Mouse (Mus musculus) cerebellum, postnatal 36 days (tissue): ENCODE measurements around the gene Ston2.
A peak's percentile ranks its signal among the peaks of the same experiment; 100 is the strongest.
"Not testable (repeated sequence)": the region's sequence is repeated elsewhere in the genome, so short reads cannot be mapped to it uniquely, and the experiment has no call there.

Experiments
- DNase-seq, 2 experiments: peaks; one replicate each; pipeline ENCODE4 v3.0.0; 2021 to 2022; ENCODE audit warnings: mixed read lengths in 2 of 2

The Ston2 gene

GRCm38 (mm10) chr12:91789801-91790200 lies 1.6 kb upstream of the Ston2 start:
- DNase-seq: peak; percentile 36 to 62

GRCm38 (mm10) chr12:91788446-91788845 lies 259 bp upstream of the Ston2 start:
- not testable (repeated sequence) for DNase-seq

- DNase-seq: no peak
Observed at GRCm38 (mm10) chr12:91786355-91786754, 1.8 kb downstream of the Ston2 start.

DNA sequence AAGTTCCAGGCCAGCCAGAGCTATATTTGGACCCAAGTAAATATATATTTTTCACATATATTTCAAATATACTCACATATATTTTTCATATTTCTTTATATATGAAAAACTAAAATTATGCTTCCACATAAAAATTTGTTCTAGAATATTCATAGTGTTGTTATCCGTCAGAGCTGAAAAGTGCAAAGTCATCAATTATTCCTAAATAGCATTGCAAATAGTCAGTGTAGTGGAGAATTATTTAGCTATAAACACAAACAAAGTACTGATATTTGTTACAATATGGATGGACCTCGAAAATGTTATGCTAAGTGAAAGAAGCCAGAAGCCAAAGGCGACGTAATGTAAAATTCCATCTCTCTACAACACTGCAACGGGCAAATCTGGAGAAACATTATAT lies 6.8 kb downstream of the Ston2 start:
- no peak for DNase-seq

DNA sequence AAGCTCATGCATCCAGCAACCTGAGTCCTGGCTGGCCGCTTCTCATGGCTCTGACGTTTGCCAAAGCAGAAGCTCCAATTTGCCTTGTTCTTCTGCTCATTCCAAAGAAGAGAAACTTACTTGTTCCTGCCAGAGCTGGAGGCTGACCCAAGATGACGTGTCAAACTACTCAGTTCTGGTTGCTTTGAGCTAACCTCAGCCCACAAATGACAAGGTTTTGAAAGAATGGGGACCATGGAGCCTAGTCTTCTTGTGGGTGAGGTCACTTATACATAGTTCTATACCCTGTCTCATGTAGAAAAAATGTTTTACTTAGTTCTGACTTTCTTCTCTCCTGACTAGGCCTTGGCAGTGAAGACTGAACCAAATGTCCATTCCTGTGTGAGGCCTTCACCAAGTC lies 7.7 kb downstream of the Ston2 start:
- no peak for DNase-seq

DNA sequence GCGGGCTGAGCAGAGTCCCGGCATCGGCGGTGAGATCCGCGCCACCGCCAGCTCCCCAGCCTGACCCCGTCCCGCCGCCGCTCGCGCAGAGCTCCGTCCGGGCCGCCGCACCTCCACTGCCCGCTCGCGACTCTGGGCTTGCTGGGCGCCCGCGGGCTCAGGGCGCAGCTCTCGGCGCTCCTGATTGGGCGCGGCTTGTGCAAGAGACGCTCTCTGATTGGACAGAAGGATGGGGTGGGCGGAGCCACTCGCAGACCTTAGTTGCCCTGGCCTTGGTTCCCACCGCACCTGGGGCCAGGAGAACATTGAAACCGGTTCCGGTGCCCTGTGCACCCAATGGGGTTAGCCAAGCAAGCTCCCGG lies 9.2 kb downstream of the Ston2 start:
- peak; percentile 63 to 65 for DNase-seq

GRCm38 (mm10) chr12:91778211-91779003 lies 9.8 kb downstream of the Ston2 start:
- peak in 1 of 2 experiments; percentile 39 for DNase-seq

DNA sequence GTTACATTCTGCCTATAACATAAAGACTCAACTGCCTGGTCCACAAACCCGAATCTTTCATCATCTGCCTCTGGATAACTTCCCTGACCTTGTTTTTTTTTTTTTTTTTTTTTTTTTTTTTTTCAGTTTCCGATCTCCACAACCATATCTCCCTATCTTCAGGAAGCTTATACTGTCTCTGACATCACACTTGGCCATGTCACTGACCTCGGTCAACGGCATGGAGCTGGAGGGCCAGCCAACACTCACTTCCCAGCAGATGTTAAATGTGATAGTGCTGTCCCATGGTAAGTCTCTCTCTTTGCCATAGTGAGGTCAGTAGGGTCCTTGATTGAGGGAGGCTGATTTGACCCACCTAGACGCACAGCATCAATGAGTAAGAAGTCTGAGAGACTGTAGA lies 11.8 kb downstream of the Ston2 start:
- no peak for DNase-seq

DNA sequence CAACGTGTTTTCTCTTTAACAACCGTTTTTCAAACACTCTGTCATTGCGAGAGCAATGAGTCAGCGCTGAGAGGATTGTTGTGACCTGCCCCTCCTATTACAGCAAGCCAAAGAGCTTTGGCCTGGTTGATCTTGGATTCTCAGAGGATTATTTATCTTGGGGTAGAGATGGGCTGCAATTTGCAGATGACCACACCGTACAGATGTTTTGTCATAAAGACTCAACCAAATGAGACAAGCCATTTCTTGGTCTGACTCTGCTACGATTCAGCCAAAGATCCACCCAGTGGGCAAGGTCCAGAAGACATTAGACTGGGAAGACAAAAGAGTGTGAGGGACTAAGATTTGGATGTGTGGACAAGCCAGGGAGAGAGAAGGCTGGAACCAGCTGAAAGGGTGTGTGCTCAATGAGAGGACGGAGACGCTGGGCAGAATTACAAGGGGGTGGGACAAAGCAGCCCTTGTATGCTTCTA lies 13.3 kb downstream of the Ston2 start:
- DNase-seq: no peak

- no peak for DNase-seq
Observed at GRCm38 (mm10) chr12:91768871-91769270, 19.3 kb downstream of the Ston2 start.

GRCm38 (mm10) chr12:91768176-91768575 lies 20.0 kb downstream of the Ston2 start:
- DNase-seq: no peak

GRCm38 (mm10) chr12:91766338-91767107 lies 21.7 kb downstream of the Ston2 start:
- peak in 1 of 2 experiments; percentile 17 for DNase-seq

DNA sequence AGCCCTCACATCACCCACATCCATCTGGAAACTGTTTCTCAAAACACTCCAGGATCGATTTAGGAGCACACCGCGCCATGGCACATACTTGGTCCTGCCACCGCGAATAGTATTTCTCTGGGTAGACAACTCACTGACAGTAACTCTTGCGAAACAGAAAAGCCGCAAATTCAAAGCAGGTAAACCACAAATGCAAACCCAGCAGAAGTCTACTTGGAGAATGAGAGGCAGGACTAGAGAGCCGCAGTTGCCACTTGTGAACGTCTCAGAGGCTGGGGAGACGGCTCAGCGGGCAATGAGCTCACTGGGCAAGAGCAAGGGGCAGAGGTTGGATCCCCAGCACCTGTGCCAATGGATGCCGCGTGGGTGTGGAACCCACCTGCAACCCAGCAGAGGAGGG lies 22.7 kb downstream of the Ston2 start:
- DNase-seq: no peak

GRCm38 (mm10) chr12:91765054-91765453 lies 23.1 kb downstream of the Ston2 start:
- no peak for DNase-seq

- no peak for DNase-seq
Observed at GRCm38 (mm10) chr12:91764471-91764870, 23.7 kb downstream of the Ston2 start.

- DNase-seq: no peak
Observed at GRCm38 (mm10) chr12:91759836-91760235, 28.4 kb downstream of the Ston2 start.

- no peak for DNase-seq
Observed at GRCm38 (mm10) chr12:91757854-91758562, 30.2 kb downstream of the Ston2 start.

GRCm38 (mm10) chr12:91756562-91757166 lies 31.5 kb downstream of the Ston2 start:
- DNase-seq: no peak

GRCm38 (mm10) chr12:91754606-91755005 lies 33.6 kb downstream of the Ston2 start:
- DNase-seq: no peak

DNA sequence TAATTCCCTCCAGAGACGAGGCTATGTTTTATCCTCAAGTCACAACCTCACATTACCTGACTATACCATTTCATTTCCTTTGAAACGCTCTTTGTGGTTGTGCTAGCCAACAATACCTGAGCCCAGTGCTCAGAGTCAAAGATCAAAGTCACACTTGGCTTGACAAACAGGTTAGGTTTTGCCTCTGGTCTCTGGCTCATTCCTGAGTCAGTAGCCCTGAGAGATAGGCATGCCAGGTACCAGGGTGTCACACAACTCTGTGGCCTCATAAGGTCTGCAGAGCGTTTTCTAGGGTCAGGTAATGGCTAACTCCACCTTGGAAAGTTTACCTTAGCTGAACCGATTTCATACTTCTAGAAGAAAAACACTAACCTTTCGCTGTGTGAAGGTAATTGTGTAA lies 35.5 kb downstream of the Ston2 start:
- DNase-seq: no peak

DNA sequence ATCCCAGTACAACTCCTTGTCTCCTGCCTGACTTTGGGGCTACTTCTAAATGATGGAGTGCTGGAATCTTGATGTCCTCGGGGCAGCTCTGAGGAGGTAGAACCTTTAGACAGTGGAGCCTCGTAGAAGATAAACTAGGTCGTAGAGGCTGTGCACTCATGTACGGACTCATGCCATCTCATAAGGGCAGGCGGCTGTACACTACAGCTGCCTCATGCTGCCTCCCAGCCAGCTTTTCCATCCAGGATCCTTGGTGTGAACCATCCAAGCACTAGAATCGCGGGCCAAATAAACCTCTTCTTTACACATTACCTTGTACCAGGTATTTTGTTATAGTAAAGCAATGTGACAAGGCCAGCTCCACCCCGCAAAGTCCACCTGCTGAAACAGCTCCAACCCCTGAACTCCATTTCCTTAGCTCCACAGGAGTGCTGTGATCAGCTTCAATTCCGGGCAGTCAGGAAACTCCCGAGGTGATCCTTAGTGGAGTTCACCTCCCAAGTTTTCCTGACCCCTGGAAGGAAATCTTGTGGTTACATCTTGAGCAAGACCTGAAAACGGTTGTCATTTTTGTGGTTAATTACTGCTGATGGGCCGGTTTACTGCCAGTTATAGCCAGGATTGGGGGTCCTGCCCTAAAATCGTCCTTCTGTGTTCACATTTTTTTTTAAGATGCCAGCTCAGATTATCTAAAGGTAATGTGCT lies 36.1 kb downstream of the Ston2 start:
- no peak for DNase-seq

DNA sequence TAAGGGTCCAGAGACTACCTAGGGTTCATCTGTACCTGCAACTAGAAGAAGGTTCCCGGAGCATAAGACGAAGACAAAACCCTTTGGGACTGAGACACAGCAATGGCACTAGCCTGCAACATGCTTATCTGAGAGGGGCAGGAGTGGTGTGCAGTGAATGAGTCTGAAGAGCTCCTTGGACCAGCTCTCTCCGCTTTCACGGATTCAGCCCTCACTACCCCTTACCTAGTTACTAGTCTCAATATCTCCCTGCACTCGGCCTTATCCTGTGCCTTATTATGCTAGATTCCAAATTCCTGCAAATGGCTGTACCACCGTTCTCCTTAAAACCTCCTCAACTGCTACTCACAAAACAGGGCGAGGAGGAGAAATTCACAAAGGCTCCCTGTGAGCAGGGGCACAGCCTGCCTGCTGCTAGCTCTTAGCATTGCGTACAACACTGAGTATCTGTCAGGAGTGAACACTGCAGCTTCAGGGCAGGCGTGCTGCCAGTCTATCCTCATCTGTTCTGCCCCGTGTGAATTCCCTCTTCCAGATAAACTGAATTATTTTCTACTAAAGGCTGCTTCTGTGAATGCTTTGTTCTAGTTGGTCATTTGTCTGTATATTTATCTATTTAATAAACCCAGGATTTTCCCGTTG lies 38.5 kb downstream of the Ston2 start:
- no peak for DNase-seq
